Mouse (Mus musculus) liver, postnatal 0 days (tissue): ENCODE data around the gene Macrod1. TPM values are rescaled to one million over a fixed set of nuclear protein-coding genes. Genes with fewer than 3 reads are reported as not detected.

Source experiments
- ATAC-seq: fragments of 200-750 bp; cut with Nextera tagmentation; 2 replicates; pipeline ENCODE4 v1.8.0; 2017; ENCODE audit warnings: mild to moderate bottlenecking, moderate library complexity
- DNase-seq: peaks from one replicate; pipeline ENCODE4 v3.0.0-alpha.2; 2016
- H3K27ac ChIP-seq: fragments of 300-500 bp; sonication (generic); 2 replicates; pipeline ENCODE4 v1.5.1; 2014; ENCODE audit warnings: antibody characterized with exemption, moderate library complexity, mild to moderate bottlenecking, low read depth
- H3K27me3 ChIP-seq: fragments of 300-500 bp; sonication (generic); 2 replicates; pipeline ENCODE4 v1.6.1; 2014; ENCODE audit warnings: low read length, control low read depth, mixed read lengths; ENCODE audit not compliant: insufficient read depth
- H3K36me3 ChIP-seq: fragments of 300-500 bp; sonication (generic); replicated peaks from 2 replicates; pipeline ENCODE4 v1.6.1; 2014; ENCODE audit warnings: mild to moderate bottlenecking, control low read depth, low read length, moderate library complexity, mixed read lengths; ENCODE audit not compliant: insufficient read depth
- H3K4me1 ChIP-seq: fragments of 300-500 bp; sonication (generic); 2 replicates; pipeline ENCODE4 v1.6.1; 2014; ENCODE audit warnings: antibody characterized with exemption, mild to moderate bottlenecking, control low read depth; ENCODE audit not compliant: insufficient read depth
- H3K4me2 ChIP-seq: fragments of 300-500 bp; sonication (generic); 2 replicates; pipeline ENCODE4 v1.6.1; 2014; ENCODE audit warnings: low read depth, mild to moderate bottlenecking, low read length, moderate library complexity, mixed read lengths
- H3K4me3 ChIP-seq: fragments of 300-500 bp; sonication (generic); 2 replicates; pipeline ENCODE4 v1.5.1; 2014; ENCODE audit warnings: low read depth, low read length
- H3K9ac ChIP-seq: fragments of 300-500 bp; sonication (generic); replicated peaks from 2 replicates; pipeline ENCODE4 v1.6.1; 2014; ENCODE audit warnings: mild to moderate bottlenecking, moderate library complexity
- H3K9me3 ChIP-seq: fragments of 300-500 bp; sonication (generic); 2 replicates; pipeline ENCODE4 v1.6.1; 2016; ENCODE audit warnings: mild to moderate bottlenecking, control low read depth, low read length, mixed read lengths
- CTCF ChIP-seq: sonication (generic); IDR thresholded peaks from 2 replicates; pipeline ENCODE4 v1.5.1; 2016; ENCODE audit warnings: antibody characterized with exemption, low read depth
- EP300 ChIP-seq: IDR thresholded peaks from 2 replicates; pipeline ENCODE4 v1.6.1; 2016; ENCODE audit warnings: antibody characterized with exemption, low read depth, mild to moderate bottlenecking
- WGBS: fragments of 180-500 bp; shearing (Covaris S2); extraction: QIAGEN DNeasy Blood & Tissue Kit; methylation state at CpG from one replicate; pipeline ENCODE4 v1.1.7; 2014; ENCODE audit not compliant: insufficient replicate concordance; 5-methylcytosine and 5-hydroxymethylcytosine counted together
- polyA plus RNA-seq: library from polyadenylated mRNA; unstranded; fragments of >200 nt; fragmentation: Nextera tagmentation; extraction: Ambion mirVana; gene quantifications from 2 replicates; pipeline ENCODE4 v1.2.1, GENCODE M21; 2015

Macrod1 gene
- polyA plus RNA-seq, 1 experiment from 2014 or later, result 11.7 TPM

DNA sequence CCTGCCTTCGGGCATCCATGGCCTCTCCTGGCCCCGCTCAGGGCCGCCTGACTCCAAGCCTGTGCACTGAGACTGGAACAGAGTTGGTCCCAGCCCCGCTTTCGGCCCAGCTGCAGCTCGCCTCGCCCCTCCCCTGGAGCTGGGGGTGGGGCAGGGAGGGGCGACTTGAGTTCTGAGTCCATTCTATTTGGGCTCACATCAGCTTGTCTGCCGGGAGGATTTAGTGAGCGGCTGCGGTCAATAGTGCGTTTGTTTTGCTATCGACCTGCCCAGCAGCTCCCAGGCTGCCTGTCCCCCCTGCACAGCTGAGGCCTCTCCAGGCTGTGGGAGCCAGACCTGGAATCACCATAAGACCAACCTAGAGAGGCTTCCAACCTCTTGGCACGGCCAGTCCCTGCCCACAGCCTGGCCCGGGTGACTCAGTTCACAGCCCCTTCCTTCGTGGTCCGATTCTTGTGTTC, 78.1 kb downstream of the Macrod1 start:
- H3K36me3 ChIP-seq, result no peaks in the 10 kb centered on the region
- peak; percentile 39 for ATAC-seq
- peaks cover 24% of the 10 kb centered on the region for H3K4me1 ChIP-seq
- no peaks in the 10 kb centered on the region for H3K27me3 ChIP-seq
- 0 out of 2 replicates have a peak overlapping the region, but pooled peaks have one; percentile 21 for H3K9ac ChIP-seq
- peak; percentile 54 for DNase-seq
- TF ChIP-seq EP300, result no peak
- no peak for TF ChIP-seq CTCF
- H3K4me2 ChIP-seq, result peak overlapping the region; percentile 65
- H3K9me3 ChIP-seq, result no peaks in the 10 kb centered on the region
- H3K4me3 ChIP-seq, result no peak overlapping the region
- 60% methylated on average over 17 of the region's 17 CpGs for WGBS
- peak overlapping the region; percentile 87 for H3K27ac ChIP-seq

DNA sequence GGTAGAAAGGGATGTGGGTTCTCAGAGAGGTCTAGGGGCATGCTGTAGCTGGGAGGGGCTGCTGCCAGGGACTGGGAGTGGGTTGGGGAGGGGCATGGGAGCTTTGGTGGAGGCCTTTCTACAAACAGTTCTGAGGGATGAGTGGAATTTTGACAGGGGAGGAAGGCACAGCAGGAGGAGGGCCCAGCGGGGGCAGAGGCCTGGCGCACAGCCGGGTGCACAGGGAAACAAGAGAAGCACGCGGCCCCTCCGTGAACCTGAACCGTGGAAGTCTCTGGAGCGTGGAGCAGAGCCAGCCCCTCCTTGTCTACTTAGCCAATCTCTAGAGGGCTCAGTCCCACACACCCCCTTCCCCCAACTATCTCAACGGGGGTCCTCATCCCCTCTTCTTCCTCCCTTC, 78.9 kb downstream of the Macrod1 start:
- peak overlapping the region; percentile 21; the same call in 1 of the 2 replicates for H3K9ac ChIP-seq
- H3K9me3 ChIP-seq, result no peaks in the 10 kb centered on the region
- ATAC-seq, result peak; percentile 24; the same call in 1 of the 2 replicates
- H3K36me3 ChIP-seq, result no peaks in the 10 kb centered on the region
- TF ChIP-seq CTCF (no peak), EP300 (no peak)
- 32% methylated on average over 9 of the region's 9 CpGs for WGBS
- peak; percentile 35 for DNase-seq
- peak overlapping the region; percentile 65 for H3K4me2 ChIP-seq
- peak overlapping the region; percentile 87 for H3K27ac ChIP-seq
- no peaks in the 10 kb centered on the region for H3K27me3 ChIP-seq
- no peak overlapping the region for H3K4me3 ChIP-seq
- H3K4me1 ChIP-seq, result peaks cover 24% of the 10 kb centered on the region

DNA sequence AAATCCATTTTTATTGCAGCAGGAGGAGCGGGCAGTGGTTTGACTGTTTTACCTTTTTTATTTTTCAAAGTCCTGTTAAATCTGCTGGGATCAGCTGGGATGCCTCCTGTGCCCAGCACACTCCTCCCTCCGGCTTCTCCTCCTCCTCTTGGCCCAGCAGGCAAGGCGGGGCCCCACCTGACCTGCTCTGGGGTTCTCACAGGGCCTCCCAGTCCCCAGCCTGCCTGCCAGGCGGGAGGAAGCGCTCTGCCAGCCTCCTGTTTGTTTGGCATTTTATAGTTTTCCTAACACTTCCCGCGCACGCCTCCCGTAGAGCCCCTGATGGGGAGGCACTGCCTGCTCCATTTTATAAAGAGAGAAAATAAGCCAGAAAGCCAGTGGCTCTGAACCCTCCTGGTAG, 79.4 kb downstream of the Macrod1 start:
- Histone ChIP-seq H3K9me3 (no peaks in the 10 kb centered on the region), H3K27me3 (no peaks in the 10 kb centered on the region), H3K27ac (peak overlapping the region; percentile 87), H3K36me3 (no peaks in the 10 kb centered on the region), H3K4me3 (peak overlapping the region; percentile 17; the same call in 1 of the 2 replicates), H3K4me1 (peaks cover 24% of the 10 kb centered on the region), H3K9ac (peak overlapping the region; percentile 55; the same call in 1 of the 2 replicates), H3K4me2 (peak overlapping the region; percentile 65)
- ATAC-seq, result peak; percentile 74
- TF ChIP-seq CTCF (no peak), EP300 (no peak)
- 37% methylated on average over 9 of the region's 9 CpGs for WGBS
- DNase-seq, result peak; percentile 55

DNA sequence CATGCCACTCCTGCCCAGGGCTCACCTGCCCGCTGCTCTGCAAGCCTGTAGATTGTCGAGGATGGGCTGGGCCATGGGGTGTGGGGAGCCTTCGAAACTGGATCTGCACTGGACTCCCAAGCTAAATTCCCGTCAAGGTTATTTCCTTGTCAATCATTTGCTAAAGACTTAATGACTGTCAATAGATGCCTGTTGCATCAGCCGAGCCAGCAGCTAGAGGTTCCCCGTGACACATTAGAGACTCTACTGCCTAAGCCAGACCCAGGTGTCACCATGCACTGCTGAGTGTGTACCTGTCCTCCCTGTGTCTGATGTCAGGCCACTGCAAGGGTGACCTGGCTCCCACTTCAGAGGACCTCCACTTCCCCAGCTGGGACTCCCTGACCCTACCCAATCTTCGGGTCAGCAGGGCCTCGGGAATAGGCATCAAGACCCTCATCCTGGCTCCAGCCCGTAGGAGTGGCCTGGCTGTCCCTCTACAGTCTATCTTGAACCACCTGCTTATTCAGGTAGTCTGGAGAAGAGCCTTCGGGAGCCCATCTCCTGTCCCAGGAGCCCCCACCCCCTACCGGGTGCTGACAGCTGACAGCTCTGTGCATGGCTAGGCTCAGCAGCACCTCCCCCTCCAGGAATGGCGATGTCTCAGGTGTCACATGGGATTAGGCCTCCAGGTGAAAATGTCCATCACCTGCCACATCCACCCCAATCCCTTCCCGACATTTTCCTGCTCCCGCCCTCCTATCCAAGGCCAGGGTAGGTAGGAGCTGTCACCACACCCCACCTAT, 80.3 kb downstream of the Macrod1 start:
- H3K27me3 ChIP-seq, result no peaks in the 10 kb centered on the region

DNA sequence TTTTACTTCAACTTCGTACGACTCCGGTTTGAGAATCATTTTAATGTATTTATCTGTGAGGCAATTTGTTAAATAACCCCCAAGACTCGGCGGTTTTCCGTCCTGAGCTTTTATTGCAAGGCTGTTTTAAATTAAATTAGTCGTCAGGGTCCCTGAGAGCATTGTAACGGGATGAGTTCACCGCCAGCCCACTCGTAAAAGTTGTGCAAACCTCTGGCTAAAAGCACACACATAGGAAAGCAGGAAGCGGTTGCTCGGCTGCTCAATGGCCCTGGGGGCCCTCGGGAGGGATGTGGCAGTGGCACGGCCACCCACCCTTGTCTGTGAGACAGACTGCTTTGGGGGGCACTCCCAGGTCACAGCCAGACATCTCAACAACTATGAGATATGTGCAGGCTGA, 81.7 kb downstream of the Macrod1 start:
- Histone ChIP-seq H3K4me1 (peaks cover 24% of the 10 kb centered on the region), H3K27me3 (no peaks in the 10 kb centered on the region), H3K4me3 (no peak overlapping the region), H3K27ac (no peak overlapping the region), H3K4me2 (no peak overlapping the region), H3K36me3 (no peaks in the 10 kb centered on the region), H3K9me3 (no peaks in the 10 kb centered on the region), H3K9ac (no peak overlapping the region)
- ATAC-seq (no peak), DNase-seq (no peak)
- 57% methylated on average over 14 of the region's 14 CpGs for WGBS
- no peak for TF ChIP-seq CTCF
- no peak for TF ChIP-seq EP300

More for the DNA sequence above, 80.3 kb downstream of the Macrod1 start:
- WGBS, result 47% methylated on average over 14 of the region's 14 CpGs
- Histone ChIP-seq H3K27ac (peak overlapping the region; percentile 87), H3K36me3 (no peaks in the 10 kb centered on the region), H3K9me3 (no peaks in the 10 kb centered on the region), H3K9ac (peak overlapping the region; percentile 55; the same call in 1 of the 2 replicates), H3K4me2 (peak overlapping the region; percentile 65), H3K4me3 (peak overlapping the region; percentile 17; the same call in 1 of the 2 replicates), H3K4me1 (peaks cover 24% of the 10 kb centered on the region)
- DNase-seq, result peak; percentile 44
- ATAC-seq, result peak; percentile 85
- 0 out of 2 replicates have a peak, but pooled peaks have one; percentile 7 for TF ChIP-seq EP300
- no peak for TF ChIP-seq CTCF

DNA sequence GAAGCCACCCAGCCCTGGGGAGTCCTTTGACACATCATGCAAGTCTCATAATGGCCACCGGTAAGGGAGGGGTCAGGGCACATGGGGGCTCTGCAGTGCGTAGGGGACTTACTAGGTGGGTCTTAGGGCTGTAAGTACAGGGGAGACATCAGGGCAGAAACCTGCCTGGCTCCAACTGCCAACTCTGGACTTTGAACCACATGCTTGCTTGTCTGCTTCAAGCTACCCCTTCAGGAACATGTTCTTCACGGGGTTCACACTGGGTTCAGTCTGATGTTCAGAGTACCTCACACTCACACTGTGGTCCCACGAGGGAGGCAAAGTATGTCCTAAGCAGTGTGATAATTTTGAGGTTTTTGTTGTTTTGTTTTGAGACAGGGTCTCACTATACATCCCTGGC, 82.7 kb downstream of the Macrod1 start:
- H3K27ac ChIP-seq, result no peak overlapping the region
- no peak for ATAC-seq
- WGBS, result 62% methylated on average over 4 of the region's 4 CpGs
- H3K27me3 ChIP-seq, result peaks cover under 1% of the 10 kb centered on the region; the same call in 1 of the 2 replicates
- TF ChIP-seq CTCF (no peak), EP300 (no peak)
- H3K4me3 ChIP-seq, result no peak overlapping the region
- H3K4me1 ChIP-seq, result peaks cover 24% of the 10 kb centered on the region
- no peak overlapping the region for H3K4me2 ChIP-seq
- no peaks in the 10 kb centered on the region for H3K9me3 ChIP-seq
- no peaks in the 10 kb centered on the region for H3K36me3 ChIP-seq
- no peak overlapping the region for H3K9ac ChIP-seq
- DNase-seq, result no peak
